Mouse (Mus musculus): ENCODE measurements at regions not wholly inside any gene's neighbourhood (a gene's known extent, or its start where the extent isn't known, plus 50 kb on each side); places are given as distances from the start of the nearest gene placed in this dataset.
"Not testable (repeated sequence)": the region's sequence is repeated elsewhere in the genome, so short reads cannot be mapped to it uniquely, and the experiment has no call there.

DNA sequence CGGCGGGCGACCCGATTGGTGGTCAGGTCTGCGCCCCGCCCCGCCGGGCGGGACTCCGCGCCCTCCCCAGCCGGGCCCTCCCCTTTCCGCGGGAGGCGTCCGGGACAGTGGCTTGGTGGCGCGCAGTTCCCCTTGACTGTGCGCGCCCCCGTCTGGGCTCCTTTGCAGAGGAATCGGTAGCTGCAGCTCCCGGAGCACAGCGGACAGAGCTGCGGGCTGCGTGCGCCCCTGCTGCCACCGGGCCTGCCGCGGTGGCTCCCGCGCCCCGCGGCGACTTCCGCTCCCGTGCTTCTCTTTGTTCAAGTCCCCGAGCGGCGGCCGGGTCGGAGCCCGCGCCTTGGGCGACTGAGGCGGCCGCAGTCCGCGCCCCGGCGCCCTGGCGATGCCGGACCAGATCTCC lies 566.6 kb upstream of the Gm21863 start:
- H3K9me3 ChIP-seq; H3K4me1 ChIP-seq (replicated peaks); ATAC-seq (ENCODE audit: low read depth); H3K27me3 ChIP-seq; H3K36me3 ChIP-seq: not testable (repeated sequence)
- Histone ChIP-seq H3K4me2 (peak overlapping the region; percentile 39), H3K4me3 (peak overlapping the region; percentile 45), H3K27ac (replicated peaks) (peak overlapping the region; percentile 67; the same call in 1 of the 2 replicates), H3K9ac (peak overlapping the region; percentile 63)
- WGBS: under 1% methylated on average over 28 of the region's 53 CpGs

All from neural tube, embryonic 13.5 days (tissue).